In genomic region chr12:100925644-100926619, GRCm38 (mm10) we compare ENCODE assay signal across 9 mouse cellular contexts. TPM values are rescaled to one million over a fixed set of nuclear protein-coding genes. Genes with fewer than 3 reads are reported as not detected.
DNase-seq lines count a peak whose midpoint lies in the region; ATAC-seq and TF ChIP-seq lines count a peak whose summit lies in the region.
"Had no signal": no experiment of that assay in that cellular context is flagged by ENCODE, and none has a peak within 500 bp of the region (broad histone marks: within the 10 kb centered on the region; RNA-seq: fewer than 3 reads in every experiment).

No protein-coding gene starts in this region.

- 0 out of 4 replicates have a peak, but pooled peaks cover 0 to 2% of the 10 kb centered on the region in 2 experiments for H3K4me1 ChIP-seq in ES-E14 (ENCODE audit: control insufficient read depth in 2 of 2, insufficient read depth in 2 of 2, low read length in 2 of 2, poor library complexity in 1 of 2)
- H3K4me1 ChIP-seq: liver, embryonic 15.5 days had no signal

- H3K27ac ChIP-seq in ES-E14 (ENCODE audit: insufficient read depth, low read depth, low read length, poor library complexity, severe bottlenecking) = no peak overlapping the region
- peak overlapping the region; percentile 11; the same call in 1 of the 2 replicates for H3K27ac ChIP-seq in layer of hippocampus, adult 2 months
- H3K27ac ChIP-seq: liver, embryonic 15.5 days had no signal

- H3K4me3 ChIP-seq in ES-E14 (ENCODE audit: insufficient read depth in 1 of 2, low read depth in 1 of 2, low read length in 2 of 2, poor library complexity in 1 of 2, severe bottlenecking in 1 of 2) = no peak overlapping the region
- H3K4me3 ChIP-seq in layer of hippocampus, adult 2 months = no peak overlapping the region
- H3K4me3 ChIP-seq: liver, embryonic 15.5 days had no signal

- intact Hi-C loops in gastrocnemius, postnatal 14 days (cut with DNase I; ENCODE audit: low total_unique reads) = loop anchor here (2.0 kb wide), 1 partner anchor 75 kb away; no protein-coding TSS in a partner anchor

- DNase-seq in gastrocnemius, postnatal 10 days = peak; percentile 57
- no peak for DNase-seq in gastrocnemius, postnatal 14 days
- DNase-seq in ES-E14 (ENCODE audit: low read depth, low spot score) = peak; percentile 79
- DNase-seq in cerebellum, postnatal 10 days = peak; percentile 89 to 96
- peak; percentile 72 for DNase-seq in heart, postnatal 4 days
- DNase-seq in layer of hippocampus, adult 2 months (ENCODE audit: low spot score in 2 of 2) = peak; percentile 76 to 90
- DNase-seq in skeletal muscle tissue, adult 2 months (ENCODE audit: low read depth, low spot score) = peak; percentile 52

- no peaks in the 10 kb centered on the region for H3K9me3 ChIP-seq in ES-E14 (ENCODE audit: control insufficient read depth, insufficient read depth, low read depth, low read length)
- H3K9me3 ChIP-seq: liver, embryonic 15.5 days had no signal

- no peak overlapping the region for H3K9ac ChIP-seq in ES-E14 (ENCODE audit: insufficient read depth, low read depth, low read length, poor library complexity, severe bottlenecking)
- H3K9ac ChIP-seq: liver, embryonic 15.5 days had no signal

- peaks cover 59% of the 10 kb centered on the region for H3K36me3 ChIP-seq in ES-E14 (ENCODE audit: control insufficient read depth, insufficient read depth, low read length, poor library complexity, severe bottlenecking)

- peak; percentile 70 for ATAC-seq in megakaryocyte progenitor cell, adult 5-6 weeks (replicated peaks; ENCODE audit: poor library complexity)

- in situ Hi-C loops in ES-E14 (cut with MboI; ENCODE audit: low sequenced_read_pairs in 2 of 2, unreplicated experiment in 2 of 2) = no loop called here

- peak; percentile 83 for TF ChIP-seq CTCF in layer of hippocampus, adult 2 months (conservative IDR thresholded peaks at IDR 0.05)

TF ChIP-seq in ES-E14, 5 proteins besides CTCF, POLR2A, EP300 and RAD21:
- TF ChIP-seq HCFC1 (IDR thresholded peaks at IDR 0.05; ENCODE audit: borderline replicate concordance, insufficient read depth, low read length) (no peak), MAFK (IDR thresholded peaks at IDR 0.05; ENCODE audit: insufficient read depth, low read depth, low read length) (no peak), CHD2 (IDR thresholded peaks at IDR 0.05; ENCODE audit: low read depth, low read length) (no peak), ZC3H11A (IDR thresholded peaks at IDR 0.05; ENCODE audit: borderline replicate concordance, low read depth, low read length) (peak; percentile 73), ZNF384 (IDR thresholded peaks at IDR 0.05; ENCODE audit: low read depth, low read length) (no peak)

RNA-seq across cellular contexts. Expression of gene Gpr68, which starts 17.9 kb away (rescaled TPM):
- total RNA-seq in gastrocnemius, postnatal 10 days (2021) = under 1 TPM; 0.09 to 0.63 TPM
- total RNA-seq in gastrocnemius, postnatal 14 days (2021) = under 1 TPM in 1 of 2 experiments, not detected in 1; 0.18 TPM
- 0.49 and 0.58 TPM in 2 replicates for total RNA-seq in ES-E14 (2012; rRNA removed)
- 1 to 10 TPM; 2.4 to 2.8 TPM for total RNA-seq in heart, postnatal 4 days (2021)
- total RNA-seq in layer of hippocampus, adult 2 months (2021) = 10 to 100 TPM; 20.1 to 22.2 TPM
- 0.37 and 0.39 TPM in 2 replicates for total RNA-seq in megakaryocyte progenitor cell, adult 5-6 weeks (2015)
- 0.08 and 1.1 TPM in 2 replicates for total RNA-seq in megakaryocyte progenitor cell, adult 5-6 weeks (2017)

Comparison
In these comparisons a context has a peak if more than half of its experiments do, and no peak if none do; other contexts are left out.
1. RNA of gene Gpr68, which starts 17.9 kb away (total RNA-seq): 20.1 to 22.2 TPM in layer of hippocampus, adult 2 months; 2.4 to 2.8 TPM in heart, postnatal 4 days, 0.09 to 0.63 TPM in gastrocnemius, postnatal 10 days, 0.49 to 0.58 TPM in ES-E14, 0.08 to 1.1 TPM in megakaryocyte progenitor cell, adult 5-6 weeks and 0.18 TPM in gastrocnemius, postnatal 14 days; every median in the first group is over 4 times any median in the second.